Mouse (Mus musculus) hindbrain, postnatal 0 days (tissue): ENCODE results near the gene Cdk9. TPM values are rescaled to one million over a fixed set of nuclear protein-coding genes. Genes with fewer than 3 reads are reported as not detected.

Source experiments
- ATAC-seq: fragments of 200-750 bp; cut with Nextera tagmentation; 2 replicates; pipeline ENCODE4 v1.8.0; 2017; ENCODE audit warnings: mild to moderate bottlenecking, moderate TSS enrichment, moderate library complexity
- DNase-seq: peaks from one replicate; pipeline ENCODE4 v3.0.0-alpha.2; 2015; ENCODE audit warnings: low spot score
- H3K27ac ChIP-seq: fragments of 300-500 bp; sonication (generic); 2 replicates; pipeline ENCODE4 v1.5.1; 2014; ENCODE audit warnings: mild to moderate bottlenecking
- H3K27me3 ChIP-seq: fragments of 300-500 bp; sonication (generic); 2 replicates; pipeline ENCODE4 v1.6.1; 2014; ENCODE audit warnings: low read length, mixed read lengths; ENCODE audit not compliant: insufficient read depth
- H3K36me3 ChIP-seq: fragments of 300-500 bp; sonication (generic); 2 replicates; pipeline ENCODE4 v1.6.1; 2014; ENCODE audit warnings: low read length, mixed read lengths; ENCODE audit not compliant: insufficient read depth
- H3K4me1 ChIP-seq: fragments of 300-500 bp; sonication (generic); 2 replicates; pipeline ENCODE4 v1.6.1; 2014; ENCODE audit warnings: antibody characterized with exemption, low read length, mixed read lengths; ENCODE audit not compliant: insufficient read depth
- H3K4me2 ChIP-seq: fragments of 300-500 bp; sonication (generic); 2 replicates; pipeline ENCODE4 v1.6.1; 2014; ENCODE audit warnings: low read depth, mild to moderate bottlenecking, low read length, moderate library complexity, mixed read lengths
- H3K4me3 ChIP-seq: fragments of 300-500 bp; sonication (generic); 2 replicates; pipeline ENCODE4 v1.5.1; 2014; ENCODE audit warnings: low read length
- H3K9ac ChIP-seq: fragments of 300-500 bp; sonication (generic); replicated peaks from 2 replicates; pipeline ENCODE4 v1.6.1; 2014; ENCODE audit warnings: mild to moderate bottlenecking, low read length, moderate library complexity, mixed read lengths
- H3K9me3 ChIP-seq: fragments of 300-500 bp; sonication (generic); 2 replicates; pipeline ENCODE4 v1.6.1; 2016; ENCODE audit warnings: low read length, mixed read lengths
- CTCF ChIP-seq: IDR thresholded peaks from 2 replicates; pipeline ENCODE4 v1.5.1; 2016; ENCODE audit warnings: antibody characterized with exemption, control low read depth, low read depth
- WGBS: fragments of 180-500 bp; shearing (Covaris S2); extraction: QIAGEN DNeasy Blood & Tissue Kit; methylation state at CpG from one replicate; pipeline ENCODE4 v1.1.7; 2014; 5-methylcytosine and 5-hydroxymethylcytosine counted together
- polyA plus RNA-seq: library from polyadenylated mRNA; unstranded; fragments of >200 nt; fragmentation: Nextera tagmentation; extraction: Ambion mirVana; gene quantifications from 2 replicates; pipeline ENCODE4 v1.2.1, GENCODE M21; 2015
- total RNA-seq: library from RNA; depleted of rRNA; stranded (reverse); fragments of >200 nt; gene quantifications from 2 replicates; pipeline ENCODE4 v1.2.3, GENCODE M21; 2014

The Cdk9 gene
- total and polyA plus RNA-seq, 2 experiments from 2014 or later: 65.3 to 108 TPM

GRCm38 (mm10) chr2:32742173-32742531 is 29.3 kb upstream of the Cdk9 start:
- Histone ChIP-seq H3K36me3 (peaks cover 22% of the 10 kb centered on the region), H3K27me3 (no peaks in the 10 kb centered on the region), H3K9ac (peak overlapping the region; percentile 94), H3K9me3 (no peaks in the 10 kb centered on the region), H3K4me3 (peak overlapping the region; percentile 80), H3K27ac (peak overlapping the region; percentile 92), H3K4me1 (peaks cover 19% of the 10 kb centered on the region; the same call in 1 of the 2 replicates), H3K4me2 (peak overlapping the region; percentile 74)
- no peak for TF ChIP-seq CTCF
- DNase-seq: peak; percentile 94
- ATAC-seq: peak; percentile 92
- 5% methylated on average over 18 of the region's 18 CpGs for WGBS

GRCm38 (mm10) chr2:32741273-32742172 is 28.6 kb upstream of the Cdk9 start:
- Histone ChIP-seq H3K4me1 (peaks cover 19% of the 10 kb centered on the region; the same call in 1 of the 2 replicates), H3K27ac (peak overlapping the region; percentile 92), H3K9ac (peak overlapping the region; percentile 94), H3K36me3 (peaks cover 15% of the 10 kb centered on the region), H3K9me3 (no peaks in the 10 kb centered on the region), H3K27me3 (no peaks in the 10 kb centered on the region), H3K4me3 (peak overlapping the region; percentile 80), H3K4me2 (peak overlapping the region; percentile 74)
- peak; percentile 63 for ATAC-seq
- DNase-seq: peak; percentile 78
- WGBS: 1% methylated on average over 56 of the region's 58 CpGs
- no peak for TF ChIP-seq CTCF

- no peaks in the 10 kb centered on the region for H3K9me3 ChIP-seq
- peak within 1 kb of the TSS; percentile 94 for H3K9ac ChIP-seq
- no peak for TF ChIP-seq CTCF
- peaks cover 19% of the 10 kb centered on the region; the same call in 1 of the 2 replicates for H3K4me1 ChIP-seq
- DNase-seq (no peak), ATAC-seq (no peak)
- peak within 1 kb of the TSS; percentile 92 for H3K27ac ChIP-seq
- peak within 1 kb of the TSS; percentile 80 for H3K4me3 ChIP-seq
- H3K36me3 ChIP-seq: peaks cover 9% of the 10 kb centered on the region
- H3K27me3 ChIP-seq: no peaks in the 10 kb centered on the region
- WGBS: 6% methylated on average over 11 of the region's 11 CpGs
- H3K4me2 ChIP-seq: peak within 1 kb of the TSS; percentile 74
These were observed 28.0 kb upstream of the Cdk9 start, which contains the start of gene 6330409D20Rik for GRCm38 (mm10) chr2:32740916-32741272. 6330409D20Rik (minus strand) TSS chr2:32741016.

- H3K4me3 ChIP-seq: no peak overlapping the region
- H3K4me2 ChIP-seq: no peak overlapping the region
- no peak for DNase-seq
- no peak overlapping the region for H3K27ac ChIP-seq
- ATAC-seq: no peak
- no peaks in the 10 kb centered on the region for H3K9me3 ChIP-seq
- WGBS: 67% methylated on average over 4 of the region's 4 CpGs
- H3K9ac ChIP-seq: no peak overlapping the region
- TF ChIP-seq CTCF: no peak
- H3K4me1 ChIP-seq: peaks cover 19% of the 10 kb centered on the region; the same call in 1 of the 2 replicates
- H3K36me3 ChIP-seq: no peaks in the 10 kb centered on the region
- H3K27me3 ChIP-seq: no peaks in the 10 kb centered on the region
These were observed 26.4 kb upstream of the Cdk9 start for GRCm38 (mm10) chr2:32739311-32739710.

DNA sequence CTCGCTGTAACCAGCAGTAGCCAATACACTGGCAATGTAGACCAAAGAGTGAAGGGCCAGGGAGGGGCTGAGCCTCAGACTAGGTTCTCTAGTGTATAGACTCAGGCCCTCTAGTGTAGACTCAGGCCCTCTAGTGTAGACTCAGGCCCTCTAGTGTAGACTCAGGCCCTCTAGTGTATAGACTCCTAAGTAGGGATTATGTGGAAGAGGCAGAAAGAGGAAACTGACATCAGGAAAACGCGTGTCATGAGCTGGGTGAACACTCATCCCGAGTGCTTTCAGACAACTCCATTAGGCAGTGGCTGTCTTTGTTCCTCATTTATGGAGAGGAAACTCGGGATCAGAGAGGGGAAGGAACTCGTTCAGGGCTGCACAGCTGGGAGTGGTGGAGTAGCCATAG is 24.1 kb upstream of the Cdk9 start:
- Histone ChIP-seq H3K27me3 (no peaks in the 10 kb centered on the region), H3K9ac (no peak overlapping the region), H3K4me3 (no peak overlapping the region), H3K36me3 (no peaks in the 10 kb centered on the region), H3K9me3 (no peaks in the 10 kb centered on the region), H3K4me1 (peaks cover 10% of the 10 kb centered on the region; the same call in 1 of the 2 replicates), H3K27ac (no peak overlapping the region), H3K4me2 (no peak overlapping the region)
- WGBS: 49% methylated on average over 6 of the region's 6 CpGs
- ATAC-seq: no peak
- 0 out of 2 replicates have a peak, but pooled peaks have one; percentile 1 for TF ChIP-seq CTCF
- no peak for DNase-seq

DNA sequence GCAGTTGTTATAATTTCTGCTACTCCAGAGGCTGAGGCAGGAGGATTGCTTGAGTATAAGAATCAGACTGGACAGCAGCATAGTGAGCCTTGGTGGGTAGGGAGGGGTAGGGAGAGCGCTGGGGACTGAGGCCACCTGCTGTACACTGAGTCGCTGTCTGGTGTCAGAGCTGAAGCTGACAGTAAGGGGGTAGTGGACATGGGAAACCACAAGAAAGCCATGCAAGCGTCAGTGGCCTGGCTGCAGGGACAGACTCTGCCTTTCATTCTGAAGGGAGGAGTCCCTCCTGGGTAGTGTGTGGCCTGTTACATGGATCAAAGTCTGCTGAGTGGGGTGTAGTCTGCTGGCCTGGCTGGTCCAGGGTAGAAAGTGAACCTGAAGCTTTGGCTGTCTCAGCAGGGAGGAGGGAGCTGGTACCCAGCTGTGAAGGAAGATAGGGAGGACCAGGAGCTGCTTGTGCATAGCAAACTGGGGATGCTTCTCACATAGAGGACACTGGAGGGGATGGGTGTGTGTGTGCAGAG is 23.5 kb upstream of the Cdk9 start:
- Histone ChIP-seq H3K27me3 (no peaks in the 10 kb centered on the region), H3K36me3 (no peaks in the 10 kb centered on the region), H3K27ac (no peak overlapping the region), H3K4me1 (peaks cover 10% of the 10 kb centered on the region; the same call in 1 of the 2 replicates), H3K9ac (no peak overlapping the region), H3K4me2 (no peak overlapping the region), H3K4me3 (no peak overlapping the region), H3K9me3 (no peaks in the 10 kb centered on the region)
- DNase-seq (no peak), ATAC-seq (no peak)
- TF ChIP-seq CTCF: no peak
- WGBS: 31% methylated on average over 3 of the region's 3 CpGs
